Mouse (Mus musculus) myocyte (in vitro differentiated cells): Measurements from ENCODE around the gene Cep70. TPM values are rescaled to one million over a fixed set of nuclear protein-coding genes. Genes with fewer than 3 reads are reported as not detected.

Experiments used
- H3K27me3 ChIP-seq: one replicate; pipeline ENCODE4 v1.6.1; 2011; ENCODE audit not compliant: control insufficient read depth, insufficient read depth, insufficient read length
- H3K36me3 ChIP-seq: one replicate; pipeline ENCODE4 v1.6.1; 2011; ENCODE audit not compliant: control insufficient read depth, insufficient read depth
- H3K4me2 ChIP-seq: one replicate; pipeline ENCODE4 v1.6.1; 2011; ENCODE audit warnings: low read depth, control low read depth
- H3K4me3 ChIP-seq: one replicate; pipeline ENCODE4 v1.5.1; 2011; ENCODE audit warnings: mild to moderate bottlenecking, control low read depth, moderate library complexity
- H3K79me2 ChIP-seq: one replicate; pipeline ENCODE4 v1.6.1; 2011; ENCODE audit not compliant: control insufficient read depth, insufficient read depth
- H3ac ChIP-seq: one replicate; pipeline ENCODE4 v1.6.1; 2011; ENCODE audit not compliant: control insufficient read depth, insufficient read length
- CEBPB ChIP-seq: IDR thresholded peaks from 2 replicates; pipeline ENCODE4 v1.6.1; 2011; ENCODE audit warnings: mild to moderate bottlenecking, moderate library complexity; ENCODE audit not compliant: poor library complexity, insufficient read depth, severe bottlenecking
- E2F4 ChIP-seq: IDR thresholded peaks from one replicate; pipeline ENCODE4 v1.6.1; 2011; ENCODE audit warnings: mild to moderate bottlenecking, control low read depth, moderate library complexity; ENCODE audit not compliant: insufficient read depth
- MAX ChIP-seq: IDR thresholded peaks from one replicate; pipeline ENCODE4 v1.6.1; 2011; ENCODE audit warnings: low read depth, mild to moderate bottlenecking, control low read depth
- MYOD1 ChIP-seq, 3 experiments: IDR thresholded peaks; one replicate each; pipeline ENCODE4 v1.6.1; 2011; ENCODE audit warnings: control low read depth in 2 of 3, low read depth in 2 of 3, mild to moderate bottlenecking in 2 of 3, moderate library complexity in 1 of 3; ENCODE audit not compliant: insufficient read length in 2 of 3, control insufficient read depth in 1 of 3
- MYOG ChIP-seq, 3 experiments: IDR thresholded peaks; one replicate each; pipeline ENCODE4 v1.6.1; 2011; ENCODE audit warnings: control low read depth in 2 of 3, low read depth in 2 of 3, mild to moderate bottlenecking in 2 of 3; ENCODE audit not compliant: insufficient read length in 2 of 3, control insufficient read depth in 1 of 3, insufficient read depth in 1 of 3
- POLR2A ChIP-seq: IDR thresholded peaks from one replicate; pipeline ENCODE4 v1.6.1; 2011; ENCODE audit warnings: low read depth, mild to moderate bottlenecking, control low read depth, moderate library complexity; ENCODE audit not compliant: insufficient read length
- POLR2AphosphoS2 ChIP-seq: IDR thresholded peaks from one replicate; pipeline ENCODE4 v1.6.1; 2011; ENCODE audit warnings: low read depth, control low read depth; ENCODE audit not compliant: insufficient read length
- REST ChIP-seq: IDR thresholded peaks from one replicate; pipeline ENCODE4 v1.6.1; 2011; ENCODE audit warnings: mild to moderate bottlenecking, control low read depth, moderate library complexity; ENCODE audit not compliant: insufficient read depth, insufficient read length
- SRF ChIP-seq: IDR thresholded peaks from one replicate; pipeline ENCODE4 v1.6.1; 2011; ENCODE audit warnings: low read depth; ENCODE audit not compliant: control insufficient read depth, insufficient read length
- TCF12 ChIP-seq: IDR thresholded peaks from one replicate; pipeline ENCODE4 v1.6.1; 2011; ENCODE audit warnings: mild to moderate bottlenecking, control low read depth; ENCODE audit not compliant: poor library complexity, insufficient read depth, severe bottlenecking
- TCF3 ChIP-seq: IDR thresholded peaks from one replicate; pipeline ENCODE4 v1.6.1; 2011; ENCODE audit warnings: low read depth, control low read depth; ENCODE audit not compliant: insufficient read length
- USF1 ChIP-seq: IDR thresholded peaks from one replicate; pipeline ENCODE4 v1.6.1; 2011; ENCODE audit warnings: low read depth, mild to moderate bottlenecking, control low read depth, moderate library complexity
- polyA plus RNA-seq: library from polyadenylated mRNA; unstranded; fragments of >200 nt; fragmentation: generic; extraction: Trizol; gene quantifications from one replicate; pipeline ENCODE4 v1.2.1, GENCODE M21; 2012; ENCODE audit warnings: missing spikeins

Cep70 gene
- polyA plus RNA-seq, 1 experiment: 1.6 TPM

- TF ChIP-seq SRF (no peak), E2F4 (no peak), POLR2AphosphoS2 (no peak), CEBPB (no peak)
Observed at GRCm38 (mm10) chr9:99326881-99327280, 83.7 kb downstream of the Cep70 start.

GRCm38 (mm10) chr9:99336538-99336937 lies 93.4 kb downstream of the Cep70 start:
- peaks cover 5% of the 10 kb centered on the region for H3K27me3 ChIP-seq
- no peak overlapping the region for H3K4me3 ChIP-seq
- no peak overlapping the region for H3ac ChIP-seq
- no peaks in the 10 kb centered on the region for H3K36me3 ChIP-seq
- no peak overlapping the region for H3K4me2 ChIP-seq
- TF ChIP-seq POLR2A (no peak), MAX (no peak)
- no peaks in the 10 kb centered on the region for H3K79me2 ChIP-seq

More at GRCm38 (mm10) chr9:99326881-99327280, 83.7 kb downstream of the Cep70 start:
- H3K36me3 ChIP-seq: no peaks in the 10 kb centered on the region
- H3ac ChIP-seq: no peak overlapping the region
- peaks cover 4% of the 10 kb centered on the region for H3K27me3 ChIP-seq
- no peaks in the 10 kb centered on the region for H3K79me2 ChIP-seq
- no peak overlapping the region for H3K4me3 ChIP-seq
- H3K4me2 ChIP-seq: no peak overlapping the region

GRCm38 (mm10) chr9:99338293-99338692 lies 95.1 kb downstream of the Cep70 start:
- no peak overlapping the region for H3ac ChIP-seq
- no peaks in the 10 kb centered on the region for H3K36me3 ChIP-seq
- no peak overlapping the region for H3K4me3 ChIP-seq
- no peak for TF ChIP-seq REST
- no peak for TF ChIP-seq CEBPB
- TF ChIP-seq E2F4: no peak
- TF ChIP-seq TCF3: no peak
- no peak for TF ChIP-seq MYOD1 (IDR thresholded peaks at IDR 0.05; ENCODE audit: control insufficient read depth in 1 of 3, insufficient read length in 2 of 3, low read depth in 2 of 3)
- TF ChIP-seq USF1: no peak
- TF ChIP-seq SRF: no peak
- TF ChIP-seq MAX: no peak
- TF ChIP-seq TCF12: no peak
- TF ChIP-seq POLR2AphosphoS2: no peak
- no peak for TF ChIP-seq MYOG (IDR thresholded peaks at IDR 0.05; ENCODE audit: control insufficient read depth in 1 of 3, insufficient read depth in 1 of 3, insufficient read length in 2 of 3, low read depth in 2 of 3)
- TF ChIP-seq POLR2A: no peak
- no peak overlapping the region for H3K4me2 ChIP-seq
- no peaks in the 10 kb centered on the region for H3K79me2 ChIP-seq
- peaks cover 5% of the 10 kb centered on the region for H3K27me3 ChIP-seq

- Histone ChIP-seq H3K4me3 (no peak overlapping the region), H3K79me2 (no peaks in the 10 kb centered on the region), H3K36me3 (no peaks in the 10 kb centered on the region), H3K27me3 (peaks cover 5% of the 10 kb centered on the region), H3K4me2 (no peak overlapping the region), H3ac (no peak overlapping the region)
- TF ChIP-seq USF1 (no peak), POLR2A (no peak), POLR2AphosphoS2 (no peak), TCF3 (no peak), REST (no peak), TCF12 (no peak), SRF (no peak), MAX (no peak), E2F4 (no peak), MYOD1 (IDR thresholded peaks at IDR 0.05; ENCODE audit: control insufficient read depth in 1 of 3, insufficient read length in 2 of 3, low read depth in 2 of 3) (no peak), CEBPB (no peak), MYOG (IDR thresholded peaks at IDR 0.05; ENCODE audit: control insufficient read depth in 1 of 3, insufficient read depth in 1 of 3, insufficient read length in 2 of 3, low read depth in 2 of 3) (no peak)
Observed at GRCm38 (mm10) chr9:99339182-99339581, 96.0 kb downstream of the Cep70 start.

GRCm38 (mm10) chr9:99340126-99340525 lies 97.0 kb downstream of the Cep70 start:
- Histone ChIP-seq H3ac (no peak overlapping the region), H3K36me3 (no peaks in the 10 kb centered on the region), H3K27me3 (peaks cover 4% of the 10 kb centered on the region), H3K4me2 (no peak overlapping the region), H3K79me2 (no peaks in the 10 kb centered on the region), H3K4me3 (no peak overlapping the region)
- TF ChIP-seq POLR2AphosphoS2 (no peak), REST (no peak), MYOD1 (IDR thresholded peaks at IDR 0.05; ENCODE audit: control insufficient read depth in 1 of 3, insufficient read length in 2 of 3, low read depth in 2 of 3) (no peak), TCF3 (no peak), MYOG (IDR thresholded peaks at IDR 0.05; ENCODE audit: control insufficient read depth in 1 of 3, insufficient read depth in 1 of 3, insufficient read length in 2 of 3, low read depth in 2 of 3) (no peak)
